Mouse (Mus musculus) right cerebral cortex, postnatal 14 days (tissue): ENCODE data around the gene Ccdc97.

Experiments
- DNase-seq: peaks from one replicate; pipeline ENCODE4 v3.0.0; 2022

Gene Ccdc97

GRCm38 (mm10) chr7:25687811-25688401 is 31.0 kb downstream of the Ccdc97 start:
- no peak for DNase-seq

GRCm38 (mm10) chr7:25686680-25687531 is 32.0 kb downstream of the Ccdc97 start, which contains the start of gene Tgfb1:
Gene Tgfb1 (plus strand): TSS chr7:25687002.
- DNase-seq = no peak

DNA sequence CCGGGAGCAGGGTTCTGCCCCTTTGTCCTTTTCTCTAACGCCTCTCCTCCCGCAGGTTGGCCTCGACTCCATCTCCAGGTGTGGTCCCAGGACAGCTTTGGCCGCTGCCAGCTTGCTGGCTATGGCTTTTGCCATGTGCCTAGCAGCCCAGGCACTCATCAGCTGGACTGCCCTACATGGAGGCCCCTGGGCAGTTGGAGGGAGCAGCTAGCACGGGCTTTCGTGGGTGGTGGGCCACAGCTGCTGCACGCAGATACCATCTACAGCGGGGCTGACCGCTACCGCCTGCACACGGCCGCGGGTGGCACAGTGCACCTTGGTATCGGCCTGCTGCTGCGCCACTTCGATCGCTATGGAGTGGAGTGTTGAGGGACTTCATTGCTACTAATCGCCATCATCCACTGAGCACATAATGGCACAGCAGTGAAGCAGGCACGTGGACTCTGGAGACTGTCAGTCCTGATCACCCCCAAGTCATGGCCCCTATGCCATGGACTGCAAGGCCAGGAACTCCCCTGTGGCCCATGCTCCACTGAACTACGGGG is 32.9 kb downstream of the Ccdc97 start:
- DNase-seq = no peak

GRCm38 (mm10) chr7:25684659-25685058 is 34.2 kb downstream of the Ccdc97 start:
- no peak for DNase-seq

DNA sequence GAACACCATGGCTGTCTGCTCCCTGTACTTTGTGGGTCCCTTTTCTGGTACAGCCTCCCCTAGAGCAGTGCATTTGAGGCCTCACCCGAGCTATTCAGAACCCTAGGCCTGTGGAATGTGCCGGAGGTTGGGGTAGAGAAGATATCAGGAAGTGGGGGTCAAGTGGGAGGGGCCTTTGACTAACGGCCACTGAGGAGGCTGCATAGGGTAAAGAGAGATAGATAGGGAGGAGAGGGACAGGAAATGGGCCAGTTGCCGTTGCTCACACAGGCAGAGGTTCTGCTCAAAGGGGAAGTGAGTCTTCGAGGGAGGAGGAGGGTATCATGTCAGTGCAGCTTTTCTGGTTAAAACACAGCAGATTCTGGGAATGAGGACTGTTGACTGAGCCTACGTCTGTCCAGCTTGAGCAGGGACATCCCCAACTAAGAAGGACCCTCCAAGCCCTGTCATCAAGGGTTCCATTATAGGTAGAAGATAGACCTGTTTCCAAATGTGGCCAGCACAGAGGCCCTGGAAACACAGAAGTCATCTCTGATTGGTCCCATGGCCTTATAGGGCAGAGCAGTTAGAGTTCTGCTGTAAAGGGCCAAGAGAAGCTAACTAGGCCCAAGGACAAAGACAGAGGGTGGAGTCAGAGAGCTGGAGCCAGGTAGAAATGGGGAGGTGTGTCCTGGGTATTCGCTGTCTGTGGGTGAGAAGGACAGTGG is 35.3 kb downstream of the Ccdc97 start:
- no peak for DNase-seq

DNA sequence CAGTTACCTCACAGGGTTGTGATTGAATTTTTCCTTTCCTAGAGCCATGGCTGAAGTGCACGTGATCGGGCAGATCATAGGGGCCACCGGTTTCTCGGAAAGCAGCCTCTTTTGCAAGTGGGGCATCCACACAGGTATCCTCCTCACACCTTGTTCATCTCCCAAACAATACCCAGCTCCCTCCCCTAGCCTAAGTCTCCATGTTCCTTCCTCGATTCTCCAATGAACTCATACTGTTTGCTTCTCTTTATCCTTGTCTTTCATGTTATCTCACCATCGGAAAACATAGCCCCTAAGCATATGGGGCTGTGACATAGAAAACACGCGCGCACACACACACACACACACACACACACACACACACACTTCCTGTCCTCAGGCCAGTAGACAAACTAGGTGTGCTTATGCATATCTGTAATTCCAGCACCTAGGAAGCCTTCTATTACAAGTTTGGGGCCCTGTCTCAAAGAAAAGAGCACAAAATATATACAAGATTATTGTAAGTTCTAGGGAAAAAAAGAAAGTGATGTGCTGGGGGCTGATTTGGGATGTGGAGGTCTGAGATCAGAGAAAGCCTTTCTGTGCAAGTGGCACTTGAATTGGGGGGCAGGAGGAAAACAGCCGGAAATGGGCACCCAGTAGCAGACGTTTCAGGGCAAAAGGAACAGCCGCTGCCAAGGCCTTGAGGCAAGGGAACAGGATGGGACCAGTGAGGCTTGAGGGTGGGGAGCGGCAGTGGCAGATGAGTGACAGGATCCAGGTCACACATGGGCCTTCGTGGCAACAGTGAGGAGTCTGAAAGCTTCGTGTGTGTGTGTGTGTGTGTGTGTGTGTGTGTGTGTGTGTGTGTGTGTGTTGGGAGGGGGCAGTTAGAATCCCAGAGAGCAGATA is 37.3 kb downstream of the Ccdc97 start:
- no peak for DNase-seq

GRCm38 (mm10) chr7:25680514-25681258 is 38.2 kb downstream of the Ccdc97 start, which contains the start of gene B9d2:
Gene B9d2 (plus strand): TSS chr7:25680780.
- DNase-seq = peak; percentile 91

DNA sequence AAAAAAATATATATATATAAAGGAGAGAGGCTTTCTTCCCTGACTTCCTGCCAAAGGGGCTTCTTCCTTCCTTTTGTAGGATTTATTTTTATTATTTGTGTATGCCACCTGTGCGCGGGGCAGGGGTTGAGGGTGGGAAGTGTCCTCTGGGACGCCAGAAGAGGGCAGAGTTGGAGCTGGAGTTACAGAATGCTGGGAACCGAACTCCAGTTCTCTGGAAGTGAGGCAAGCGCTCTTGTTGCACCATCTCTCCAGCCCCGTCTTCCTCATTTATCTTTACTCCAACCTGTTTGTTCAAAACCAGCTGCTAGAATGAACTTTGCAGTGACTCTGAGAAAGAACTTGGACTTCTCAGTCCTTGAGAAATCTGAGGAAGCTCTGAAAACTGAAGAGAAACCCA is 38.9 kb downstream of the Ccdc97 start:
- no peak for DNase-seq

GRCm38 (mm10) chr7:25677013-25677412 is 41.9 kb downstream of the Ccdc97 start:
- DNase-seq = no peak

DNA sequence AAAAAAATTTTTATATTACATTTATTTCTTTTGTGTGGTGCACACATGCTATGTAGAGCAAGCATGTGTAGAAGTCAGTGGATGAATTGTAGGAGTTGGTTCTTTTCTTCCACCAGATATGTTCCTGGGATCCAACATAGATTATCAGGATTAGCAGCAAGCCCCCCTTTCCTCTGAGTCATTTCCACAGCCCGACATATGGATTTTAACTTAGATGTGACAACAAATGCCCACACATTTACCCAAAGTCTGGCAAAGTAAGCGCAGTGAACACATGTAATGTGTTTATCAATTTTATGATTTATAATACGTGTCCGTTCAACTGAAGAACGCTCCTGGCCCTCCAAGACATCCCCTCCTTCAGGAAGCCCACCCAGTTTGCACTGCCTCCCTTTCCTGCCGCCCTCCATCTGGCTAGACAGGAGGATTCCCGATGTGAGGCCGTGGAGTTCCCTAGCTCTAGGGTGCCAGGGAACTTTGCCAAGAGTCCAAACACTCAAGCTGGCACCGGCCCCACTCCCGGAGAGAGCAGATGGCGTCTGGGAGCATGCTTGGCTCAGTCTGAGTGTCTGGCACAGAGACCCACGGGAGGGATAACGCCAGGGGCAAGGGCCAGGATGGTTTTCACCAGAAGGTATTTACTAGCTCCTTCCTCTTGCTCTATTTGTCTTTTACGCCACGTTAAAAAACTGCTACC is 42.7 kb downstream of the Ccdc97 start:
- DNase-seq = peak; percentile 94

DNA sequence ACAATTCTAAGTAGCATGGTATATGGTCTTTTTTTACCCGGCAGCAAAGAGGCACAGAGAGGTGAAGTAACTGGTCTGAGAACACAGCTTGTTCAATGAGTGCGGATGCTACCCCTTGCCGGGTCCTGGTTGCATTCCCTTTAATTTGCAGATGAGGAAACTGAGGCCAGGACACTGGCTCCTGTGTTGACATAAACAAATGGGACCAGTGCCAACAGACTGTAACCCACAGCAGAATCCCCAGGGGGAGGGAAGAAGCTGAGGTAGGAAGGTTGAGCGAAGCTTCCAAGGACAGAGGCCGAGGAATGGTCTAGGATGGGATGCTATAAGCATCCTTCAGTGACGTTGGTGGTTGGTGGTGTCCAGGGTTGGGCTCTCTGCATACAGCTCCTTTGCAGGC is 43.5 kb downstream of the Ccdc97 start:
- no peak for DNase-seq

- no peak for DNase-seq
Measured at GRCm38 (mm10) chr7:25674719-25675300, 44.1 kb downstream of the Ccdc97 start, which contains the start of gene Tmem91. Gene Tmem91 (minus strand): TSS chr7:25675166.

DNA sequence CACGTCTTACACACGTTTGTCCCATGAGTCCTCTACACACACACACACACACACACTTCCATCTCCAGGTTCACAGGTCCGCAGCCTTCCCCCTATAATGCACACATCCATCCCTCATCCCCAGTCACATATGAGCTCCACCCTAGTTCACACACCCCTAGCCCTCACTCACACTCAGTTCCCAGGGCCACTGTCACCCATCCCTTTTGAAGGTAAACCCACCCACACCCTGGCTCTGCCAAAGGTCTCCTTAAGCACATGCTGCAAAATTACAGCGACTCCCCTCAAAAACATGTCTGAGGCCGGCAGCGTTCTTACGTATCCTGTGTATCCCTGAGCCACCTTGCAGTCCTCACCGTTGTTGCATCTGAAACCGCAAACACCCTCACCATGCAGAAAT is 44.6 kb downstream of the Ccdc97 start:
- DNase-seq = no peak

DNA sequence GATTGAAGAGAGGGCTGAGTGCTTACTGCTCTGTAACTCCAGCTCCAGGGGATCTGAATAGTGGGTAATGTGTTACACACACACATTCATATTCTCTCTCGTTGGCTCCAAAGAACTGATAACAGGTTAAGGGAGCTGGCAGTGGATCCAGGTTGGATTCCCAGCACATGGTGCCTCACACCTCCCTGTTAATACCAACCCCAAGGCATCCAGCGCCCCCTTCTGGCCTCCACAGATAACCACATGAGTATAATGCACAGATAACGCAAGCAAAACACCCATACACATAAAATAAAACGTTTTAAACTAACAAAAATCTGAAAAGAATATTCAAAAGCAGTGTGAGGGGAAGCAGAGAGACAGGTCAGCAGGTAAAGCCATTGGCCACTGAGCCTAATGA is 46.4 kb downstream of the Ccdc97 start:
- no peak for DNase-seq

- no peak for DNase-seq
Measured at GRCm38 (mm10) chr7:25671686-25672085, 47.2 kb downstream of the Ccdc97 start.

DNA sequence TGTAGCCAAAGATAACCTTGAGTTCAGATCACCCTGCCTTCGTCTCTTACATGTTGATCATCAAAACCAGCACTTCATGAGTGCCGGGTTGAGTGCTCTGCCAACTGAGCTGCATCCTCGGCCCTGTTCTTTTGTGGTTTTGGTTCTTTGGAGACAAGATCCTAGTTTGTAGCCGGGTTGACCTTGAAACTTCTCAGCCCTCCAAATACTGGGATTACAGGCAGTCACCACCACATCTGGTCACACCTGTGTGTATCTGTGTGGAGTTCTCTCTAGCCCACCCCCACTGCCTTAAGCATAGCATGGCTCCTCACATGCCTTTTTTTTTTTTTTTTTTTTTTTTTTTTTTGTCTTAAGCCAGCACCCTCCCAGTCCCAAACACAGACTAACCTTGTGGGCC is 48.8 kb downstream of the Ccdc97 start:
- DNase-seq = no peak

GRCm38 (mm10) chr7:25669631-25670030 is 49.3 kb downstream of the Ccdc97 start:
- no peak for DNase-seq

DNA sequence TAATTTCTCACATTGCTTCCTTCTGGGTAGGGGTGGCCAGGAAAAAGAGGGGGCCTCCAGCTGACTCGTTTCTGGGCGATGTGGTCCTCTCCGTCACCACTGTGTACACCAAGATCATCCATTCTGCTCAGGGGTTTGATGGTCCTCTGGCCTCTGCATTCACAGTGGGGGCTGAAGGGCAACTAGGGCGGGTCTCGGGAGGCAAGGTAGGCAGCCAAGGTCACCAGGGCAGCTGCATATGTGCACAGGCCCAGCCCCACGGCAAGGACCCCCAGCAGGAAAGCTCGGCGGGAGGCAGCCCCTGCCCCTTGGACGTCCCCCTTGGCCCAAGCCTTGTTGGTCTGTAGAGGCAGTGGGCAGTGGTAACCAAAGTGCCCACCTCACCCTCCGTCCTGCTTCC is 49.7 kb downstream of the Ccdc97 start:
- no peak for DNase-seq

- DNase-seq = no peak
Measured at GRCm38 (mm10) chr7:25666381-25666780, 52.5 kb downstream of the Ccdc97 start.
